Mouse (Mus musculus) spleen, adult 2 months (tissue): ENCODE data around the gene Pcbp2. TPM values are rescaled to one million over a fixed set of nuclear protein-coding genes. Genes with fewer than 3 reads are reported as not detected.

Experiments
- DNase-seq, 2 experiments: peaks; one replicate each; pipeline versions ENCODE4 v3.0.0 to v3.0.0-alpha.2; 2012 to 2021; ENCODE audit warnings: low spot score in 2 of 2, low read depth in 1 of 2
- H3K27ac ChIP-seq: fragments of 200-500 bp; 2 replicates; pipeline ENCODE4 v1.5.1; 2012; ENCODE audit warnings: low read length, inconsistent platforms; ENCODE audit not compliant: insufficient read depth
- H3K27me3 ChIP-seq: fragments of 200-500 bp; 2 replicates; pipeline ENCODE4 v1.6.1; 2012; ENCODE audit warnings: mild to moderate bottlenecking, moderate library complexity, low read length, inconsistent platforms; ENCODE audit not compliant: control insufficient read depth, insufficient read depth
- H3K36me3 ChIP-seq: fragments of 200-500 bp; 2 replicates; pipeline ENCODE4 v1.6.1; 2012; ENCODE audit warnings: mild to moderate bottlenecking, low read length, inconsistent platforms; ENCODE audit not compliant: control insufficient read depth, insufficient read depth
- H3K4me1 ChIP-seq: fragments of 200-500 bp; 2 replicates; pipeline ENCODE4 v1.6.1; 2011; ENCODE audit warnings: inconsistent platforms; ENCODE audit not compliant: control insufficient read depth, insufficient read depth, insufficient read length
- H3K4me3 ChIP-seq: fragments of 200-500 bp; 2 replicates; pipeline ENCODE4 v1.5.1; 2011; ENCODE audit warnings: mild to moderate bottlenecking, inconsistent platforms; ENCODE audit not compliant: insufficient read depth, insufficient read length; ENCODE audit errors: extremely low read depth
- CTCF ChIP-seq: fragments of 200-500 bp; IDR thresholded peaks from 2 replicates; pipeline ENCODE4 v1.5.1; 2011; ENCODE audit warnings: mild to moderate bottlenecking, inconsistent platforms; ENCODE audit not compliant: insufficient read depth, insufficient read length, insufficient replicate concordance; ENCODE audit errors: extremely low read depth
- POLR2A ChIP-seq: fragments of 200-500 bp; IDR thresholded peaks from 2 replicates; pipeline ENCODE4 v1.6.1; 2011; ENCODE audit warnings: low read depth, low read length, inconsistent platforms
- WGBS: fragments of 180-500 bp; shearing (Covaris S2); methylation state at CpG from one replicate; pipeline ENCODE4 v1.1.7; 2018; 5-methylcytosine and 5-hydroxymethylcytosine counted together
- polyA plus RNA-seq: library from polyadenylated mRNA; depleted of rRNA; stranded (reverse); fragments of >200 nt; gene quantifications from 2 replicates; pipeline ENCODE4 v1.2.3, GENCODE M21; 2012

The Pcbp2 gene
- polyA plus RNA-seq, 1 experiment = 378 TPM

DNA sequence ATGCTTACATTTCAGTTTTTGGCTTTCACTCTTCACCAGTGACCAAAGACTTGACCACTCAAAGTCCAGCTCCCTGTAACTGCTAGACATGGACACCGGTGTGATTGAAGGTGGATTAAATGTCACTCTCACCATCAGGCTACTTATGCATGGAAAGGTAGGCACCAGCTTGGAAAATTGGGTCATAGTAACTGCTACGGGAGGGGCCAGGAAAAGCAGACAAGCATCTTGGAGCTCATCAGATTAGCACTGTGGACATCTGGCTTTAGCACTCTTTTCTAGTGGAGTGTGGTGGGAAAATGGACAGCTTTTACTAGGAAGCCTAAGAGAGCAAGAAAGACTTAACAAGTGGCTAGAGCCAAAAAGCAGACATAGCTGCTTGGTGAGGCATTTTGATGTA lies 2.9 kb downstream of the Pcbp2 start:
- Histone ChIP-seq H3K4me3 (no peak overlapping the region), H3K36me3 (peaks cover 22% of the 10 kb centered on the region), H3K4me1 (peaks cover 3% of the 10 kb centered on the region; the same call in 1 of the 2 replicates), H3K27ac (no peak overlapping the region), H3K27me3 (no peaks in the 10 kb centered on the region)
- 90% methylated on average over 2 of the region's 2 CpGs for WGBS
- no peak for DNase-seq
- TF ChIP-seq POLR2A (no peak), CTCF (no peak)

DNA sequence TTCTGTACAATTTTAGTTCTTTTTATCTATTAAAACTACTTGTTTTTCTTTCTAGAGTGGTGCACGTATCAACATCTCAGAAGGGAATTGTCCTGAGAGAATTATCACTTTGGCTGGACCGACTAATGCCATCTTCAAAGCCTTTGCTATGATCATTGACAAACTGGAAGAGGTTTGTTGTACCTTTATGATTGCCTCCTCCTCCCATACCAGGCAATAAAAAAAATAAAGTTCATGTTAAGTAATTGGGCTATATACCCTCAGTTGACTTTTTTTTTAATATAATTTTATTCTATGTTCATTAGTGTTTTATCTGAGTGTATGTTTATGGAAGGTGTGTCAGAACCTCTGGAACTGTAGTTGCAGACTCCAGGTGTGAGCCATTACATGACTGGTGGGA lies 4.2 kb downstream of the Pcbp2 start:
- no peaks in the 10 kb centered on the region for H3K27me3 ChIP-seq
- H3K4me3 ChIP-seq = no peak overlapping the region
- H3K36me3 ChIP-seq = peaks cover 27% of the 10 kb centered on the region
- no peak for DNase-seq
- WGBS = 93% methylated on average over 2 of the region's 2 CpGs
- TF ChIP-seq CTCF (no peak), POLR2A (no peak)
- peaks cover 3% of the 10 kb centered on the region; the same call in 1 of the 2 replicates for H3K4me1 ChIP-seq
- no peak overlapping the region for H3K27ac ChIP-seq

DNA sequence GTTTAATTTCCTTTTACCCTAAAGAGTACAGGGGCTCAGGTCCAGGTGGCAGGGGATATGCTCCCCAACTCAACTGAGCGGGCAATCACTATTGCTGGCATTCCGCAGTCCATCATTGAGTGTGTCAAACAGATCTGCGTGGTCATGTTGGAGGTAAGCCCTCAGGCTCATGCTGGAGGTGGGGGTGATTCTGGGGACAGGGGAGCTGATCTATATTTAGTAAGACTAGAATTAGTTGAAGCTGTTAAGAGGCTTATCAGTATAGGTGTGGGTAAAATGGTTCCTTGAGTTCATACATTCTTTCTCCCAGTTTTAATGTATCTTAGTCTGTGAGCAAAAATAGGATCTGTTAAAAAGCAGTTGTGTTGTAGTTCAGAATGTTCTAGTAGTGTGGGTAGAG lies 12.8 kb downstream of the Pcbp2 start:
- Histone ChIP-seq H3K27me3 (no peaks in the 10 kb centered on the region), H3K27ac (no peak overlapping the region), H3K4me1 (no peaks in the 10 kb centered on the region), H3K4me3 (no peak overlapping the region), H3K36me3 (peaks cover 47% of the 10 kb centered on the region)
- 95% methylated on average over 3 of the region's 3 CpGs for WGBS
- TF ChIP-seq CTCF = no peak
- TF ChIP-seq POLR2A = no peak
- no peak for DNase-seq

DNA sequence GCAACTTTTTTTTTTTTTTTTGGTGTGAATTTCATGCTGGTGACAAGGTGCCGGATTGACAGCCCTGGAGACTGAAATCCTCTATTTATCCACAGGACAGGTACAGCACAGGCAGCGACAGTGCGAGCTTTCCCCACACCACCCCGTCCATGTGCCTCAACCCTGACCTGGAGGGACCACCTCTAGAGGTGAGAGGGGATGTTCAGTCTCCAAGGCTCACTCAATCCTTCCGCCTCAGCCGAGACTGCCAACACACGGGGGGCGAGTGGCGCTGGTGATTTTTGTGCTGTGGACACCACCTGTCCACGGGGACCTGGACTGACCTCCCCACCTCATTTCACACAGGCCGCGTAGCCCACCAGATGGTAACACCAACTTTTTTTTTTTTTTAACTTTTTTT lies 15.5 kb downstream of the Pcbp2 start:
- Histone ChIP-seq H3K4me1 (no peaks in the 10 kb centered on the region), H3K27me3 (no peaks in the 10 kb centered on the region), H3K27ac (no peak overlapping the region), H3K36me3 (peaks cover 57% of the 10 kb centered on the region), H3K4me3 (no peak overlapping the region)
- no peak for DNase-seq
- 97% methylated on average over 12 of the region's 12 CpGs for WGBS
- no peak for TF ChIP-seq POLR2A

DNA sequence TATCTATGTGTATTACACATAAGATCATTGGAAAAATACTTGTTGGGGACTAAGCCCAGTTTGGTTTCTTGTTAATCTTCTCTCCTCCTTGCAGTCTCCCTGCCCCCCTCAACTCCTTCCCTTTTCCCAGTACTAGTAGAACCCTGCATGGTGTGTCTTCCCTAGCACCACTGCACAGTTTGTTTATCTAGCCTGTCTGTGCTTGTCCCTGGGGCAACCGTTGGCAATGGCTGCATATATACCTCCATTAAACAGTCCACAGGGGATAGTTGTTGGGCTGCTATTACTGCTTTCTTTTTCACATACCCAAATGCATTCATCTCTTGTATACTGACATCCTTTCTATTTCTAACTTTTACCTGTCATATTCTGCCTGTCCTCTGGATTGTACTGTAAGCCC lies 17.3 kb downstream of the Pcbp2 start:
- Histone ChIP-seq H3K27me3 (no peaks in the 10 kb centered on the region), H3K4me1 (no peaks in the 10 kb centered on the region), H3K4me3 (no peak overlapping the region), H3K36me3 (peaks cover 58% of the 10 kb centered on the region), H3K27ac (no peak overlapping the region)
- 85% methylated on average over 1 of the region's 1 CpGs for WGBS
- no peak for DNase-seq
- TF ChIP-seq CTCF (no peak), POLR2A (no peak)

- no peak for DNase-seq
- 91% methylated on average over 3 of the region's 3 CpGs for WGBS
- TF ChIP-seq POLR2A (no peak), CTCF (no peak)
These were observed 28.0 kb downstream of the Pcbp2 start for GRCm38 (mm10) chr15:102498322-102498721.

DNA sequence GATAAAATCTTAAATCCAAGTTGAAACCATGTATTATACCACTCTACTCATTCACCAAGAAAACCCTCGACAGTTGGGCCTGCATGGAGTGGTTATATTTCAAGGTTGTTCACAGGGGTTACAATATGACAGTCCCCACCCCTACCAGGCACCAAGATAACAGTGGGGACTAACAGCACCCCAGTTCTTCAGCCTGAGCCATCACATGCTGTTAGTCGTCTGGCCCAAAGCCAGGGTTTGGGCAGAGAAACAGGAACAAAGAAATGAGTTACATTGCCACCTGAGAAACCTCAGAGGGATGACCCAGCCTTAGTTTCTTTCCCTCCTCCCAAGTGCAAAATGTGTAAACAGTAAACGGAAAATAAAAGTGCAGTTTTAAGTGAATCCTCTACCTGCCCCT lies 29.0 kb downstream of the Pcbp2 start:
- TF ChIP-seq POLR2A = no peak
- TF ChIP-seq CTCF = no peak
- 66% methylated on average over 3 of the region's 3 CpGs for WGBS
- no peak overlapping the region for H3K4me3 ChIP-seq
- H3K27me3 ChIP-seq = no peaks in the 10 kb centered on the region
- DNase-seq = no peak
- H3K36me3 ChIP-seq = peaks cover 59% of the 10 kb centered on the region
- H3K4me1 ChIP-seq = no peaks in the 10 kb centered on the region
- no peak overlapping the region for H3K27ac ChIP-seq

More at GRCm38 (mm10) chr15:102498322-102498721, 28.0 kb downstream of the Pcbp2 start:
- Histone ChIP-seq H3K4me1 (no peaks in the 10 kb centered on the region), H3K27ac (no peak overlapping the region), H3K27me3 (no peaks in the 10 kb centered on the region), H3K4me3 (no peak overlapping the region), H3K36me3 (peaks cover 57% of the 10 kb centered on the region)

DNA sequence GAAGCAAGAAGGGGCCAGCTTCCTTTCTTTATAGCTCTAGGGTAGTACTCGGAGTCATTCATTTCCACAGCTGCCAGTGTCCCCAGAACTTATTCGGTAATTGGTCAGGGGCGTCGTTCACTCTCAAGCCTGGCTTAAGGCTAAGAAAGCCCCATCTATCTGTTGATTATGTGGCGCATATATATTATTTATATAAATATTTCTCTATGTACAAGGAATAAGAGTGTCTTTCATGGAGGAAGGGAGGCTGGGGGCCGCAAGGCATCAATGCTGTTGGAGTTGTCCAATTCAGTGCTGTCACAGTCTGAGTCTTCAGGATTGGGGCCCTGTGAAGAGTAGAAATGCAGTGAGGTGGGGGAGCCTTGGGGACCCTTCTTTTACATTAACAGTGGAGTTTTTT lies 29.5 kb downstream of the Pcbp2 start:
- no peak overlapping the region for H3K4me3 ChIP-seq
- H3K4me1 ChIP-seq = no peaks in the 10 kb centered on the region
- DNase-seq = no peak
- H3K36me3 ChIP-seq = peaks cover 56% of the 10 kb centered on the region
- TF ChIP-seq POLR2A (no peak), CTCF (no peak)
- H3K27ac ChIP-seq = no peak overlapping the region
- H3K27me3 ChIP-seq = no peaks in the 10 kb centered on the region
- 91% methylated on average over 6 of the region's 6 CpGs for WGBS
